Mouse (Mus musculus): ENCODE results near the gene Enox1. TPM values are rescaled to one million over a fixed set of nuclear protein-coding genes. Genes with fewer than 3 reads are reported as not detected.

Enox1 gene
- polyA plus RNA-seq, 1 experiment, result not detected

DNA sequence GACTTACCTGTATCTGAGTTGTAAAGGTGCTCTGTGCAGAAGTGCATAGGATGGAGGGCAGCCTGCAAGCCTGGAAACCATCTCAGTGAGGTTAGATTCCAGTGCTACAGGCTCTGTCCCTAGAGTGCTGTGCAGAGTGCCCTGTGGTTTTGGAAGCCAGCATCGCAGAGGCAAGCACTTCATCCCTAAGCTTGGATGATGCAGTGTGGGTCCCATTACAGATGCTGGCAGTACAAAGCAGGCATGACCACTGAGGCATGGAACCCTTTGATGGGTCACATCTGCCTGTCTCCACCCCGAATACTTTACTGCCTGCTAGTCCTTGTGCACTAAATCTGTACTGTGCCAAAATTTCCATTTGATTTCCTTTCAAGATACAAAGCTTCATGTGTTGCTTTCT lies 33.6 kb downstream of the Enox1 start:
- no peaks in the 10 kb centered on the region for H3K4me1 ChIP-seq (ENCODE audit: control insufficient read depth, insufficient read depth, low read length)
- H3K4me3 ChIP-seq (ENCODE audit: insufficient read depth, low read length), result no peak overlapping the region
- TF ChIP-seq POLR2A (IDR thresholded peaks at IDR 0.05; ENCODE audit: borderline replicate concordance, low read depth, low read length) (no peak), CTCF (IDR thresholded peaks at IDR 0.05; ENCODE audit: low read depth, low read length) (no peak)
- no peak overlapping the region for H3K27ac ChIP-seq (ENCODE audit: insufficient read depth, low read depth, low read length)

DNA sequence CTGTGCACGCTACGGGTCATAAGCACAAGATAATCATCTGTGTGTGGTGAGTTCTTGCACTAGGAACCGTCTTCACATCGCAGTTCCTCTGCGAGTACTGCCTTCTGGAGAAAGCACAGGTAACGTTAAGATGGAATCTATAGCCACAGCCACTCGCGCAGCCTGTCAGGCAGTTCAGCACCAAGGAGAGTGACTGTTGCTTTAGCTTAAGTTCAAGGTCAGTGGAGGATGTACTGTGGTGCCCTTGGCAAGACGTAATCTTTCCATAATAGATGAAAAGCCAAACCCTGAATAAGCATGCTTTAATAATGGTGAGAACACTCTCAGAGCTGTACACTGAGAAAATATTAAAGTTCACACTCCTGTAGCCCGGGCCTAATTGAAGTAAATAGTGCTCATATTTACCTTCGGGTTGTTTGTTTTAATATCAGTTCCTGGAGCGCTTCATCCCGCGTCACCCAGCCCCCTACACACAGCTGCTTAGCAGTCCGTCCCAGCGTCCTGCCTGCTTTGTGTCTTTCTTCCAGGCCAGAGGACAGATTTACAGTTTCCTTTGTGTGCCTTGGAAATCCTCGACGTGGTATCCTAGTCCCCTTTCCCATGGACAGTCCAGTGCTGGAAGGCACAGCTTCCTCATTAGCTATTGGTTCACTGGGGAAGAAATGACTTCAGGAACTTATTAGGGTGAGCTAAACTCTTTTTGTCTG lies 38.9 kb downstream of the Enox1 start:
- Histone ChIP-seq H3K27ac (ENCODE audit: insufficient read depth, low read depth, low read length) (no peak overlapping the region), H3K4me1 (ENCODE audit: control insufficient read depth, insufficient read depth, low read length) (no peaks in the 10 kb centered on the region), H3K4me3 (ENCODE audit: insufficient read depth, low read length) (no peak overlapping the region)
- TF ChIP-seq POLR2A (IDR thresholded peaks at IDR 0.05; ENCODE audit: borderline replicate concordance, low read depth, low read length) (no peak), CTCF (IDR thresholded peaks at IDR 0.05; ENCODE audit: low read depth, low read length) (no peak)

- no peak overlapping the region for H3K27ac ChIP-seq (ENCODE audit: insufficient read depth, low read depth, low read length)
- H3K4me3 ChIP-seq (ENCODE audit: insufficient read depth, low read length), result no peak overlapping the region
- no peak for TF ChIP-seq CTCF (IDR thresholded peaks at IDR 0.05; ENCODE audit: low read depth, low read length)
- H3K4me1 ChIP-seq (ENCODE audit: control insufficient read depth, insufficient read depth, low read length), result no peaks in the 10 kb centered on the region
Measured at GRCm38 (mm10) chr14:77196246-77196645, 39.7 kb downstream of the Enox1 start.

DNA sequence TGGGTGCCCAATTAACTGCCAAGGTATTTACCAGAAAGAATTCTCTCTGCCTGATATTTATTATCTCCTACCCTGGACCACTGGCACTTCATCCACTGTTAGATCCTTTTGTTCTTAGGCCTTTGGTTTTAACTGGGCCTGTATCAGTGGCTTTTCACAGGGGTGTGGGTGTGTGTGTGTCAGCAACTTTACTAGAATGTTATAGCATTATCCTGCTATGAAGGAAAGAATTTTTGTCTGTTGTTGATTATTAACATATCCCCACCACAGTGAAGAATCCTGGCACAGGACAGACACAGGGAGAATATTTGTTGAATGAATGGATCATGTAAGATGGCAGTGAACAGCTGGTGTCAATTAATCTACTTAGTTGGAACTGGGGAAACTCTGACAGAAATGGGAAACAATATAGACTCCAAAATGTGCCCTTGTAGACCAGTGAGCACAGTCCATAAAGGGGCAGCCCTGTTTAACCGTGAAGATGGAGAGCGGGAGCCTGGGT lies 40.9 kb downstream of the Enox1 start:
- no peaks in the 10 kb centered on the region for H3K4me1 ChIP-seq (ENCODE audit: control insufficient read depth, insufficient read depth, low read length)

DNA sequence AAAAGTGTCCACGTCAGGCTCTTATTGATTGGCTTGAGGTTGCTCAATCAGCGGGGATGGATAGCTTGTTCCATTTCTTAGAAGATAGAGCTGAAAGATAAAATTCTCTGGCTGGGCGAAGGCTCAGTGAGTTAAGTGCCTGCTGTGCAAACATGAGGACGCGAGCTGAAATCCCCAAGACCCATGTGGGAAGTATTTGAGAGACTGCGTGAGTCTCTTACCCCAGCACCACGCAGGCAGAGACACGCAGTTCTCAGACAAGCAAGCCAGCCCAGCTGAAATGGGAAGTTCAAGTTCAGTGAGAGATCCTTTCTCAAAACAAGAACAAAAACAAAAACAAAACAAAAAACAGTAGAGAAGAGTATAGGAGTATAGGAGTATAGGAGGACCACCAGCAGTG lies 54.3 kb downstream of the Enox1 start:
- H3K27ac ChIP-seq (ENCODE audit: insufficient read depth, low read depth, low read length), result no peak overlapping the region
- H3K4me3 ChIP-seq (ENCODE audit: insufficient read depth, low read length), result no peak overlapping the region
- TF ChIP-seq POLR2A (IDR thresholded peaks at IDR 0.05; ENCODE audit: borderline replicate concordance, low read depth, low read length) (no peak), CTCF (IDR thresholded peaks at IDR 0.05; ENCODE audit: low read depth, low read length) (no peak)
- H3K4me1 ChIP-seq (ENCODE audit: control insufficient read depth, insufficient read depth, low read length), result no peaks in the 10 kb centered on the region

More for the DNA sequence above, 40.9 kb downstream of the Enox1 start:
- no peak for TF ChIP-seq POLR2A (IDR thresholded peaks at IDR 0.05; ENCODE audit: borderline replicate concordance, low read depth, low read length)
- TF ChIP-seq CTCF (IDR thresholded peaks at IDR 0.05; ENCODE audit: low read depth, low read length), result no peak
- Histone ChIP-seq H3K27ac (ENCODE audit: insufficient read depth, low read depth, low read length) (no peak overlapping the region), H3K4me3 (ENCODE audit: insufficient read depth, low read length) (no peak overlapping the region)

GRCm38 (mm10) chr14:77213210-77213609 lies 56.6 kb downstream of the Enox1 start:
- H3K27ac ChIP-seq (ENCODE audit: insufficient read depth, low read depth, low read length), result no peak overlapping the region
- no peaks in the 10 kb centered on the region for H3K4me1 ChIP-seq (ENCODE audit: control insufficient read depth, insufficient read depth, low read length)
- TF ChIP-seq CTCF (IDR thresholded peaks at IDR 0.05; ENCODE audit: low read depth, low read length) (no peak), POLR2A (IDR thresholded peaks at IDR 0.05; ENCODE audit: borderline replicate concordance, low read depth, low read length) (no peak)
- no peak overlapping the region for H3K4me3 ChIP-seq (ENCODE audit: insufficient read depth, low read length)

- no peak for TF ChIP-seq POLR2A (IDR thresholded peaks at IDR 0.05; ENCODE audit: borderline replicate concordance, low read depth, low read length)
- no peak for TF ChIP-seq CTCF (IDR thresholded peaks at IDR 0.05; ENCODE audit: low read depth, low read length)
- H3K27ac ChIP-seq (ENCODE audit: insufficient read depth, low read depth, low read length), result no peak overlapping the region
- H3K4me3 ChIP-seq (ENCODE audit: insufficient read depth, low read length), result no peak overlapping the region
- no peaks in the 10 kb centered on the region for H3K4me1 ChIP-seq (ENCODE audit: control insufficient read depth, insufficient read depth, low read length)
Measured at GRCm38 (mm10) chr14:77214848-77215247, 58.3 kb downstream of the Enox1 start.

DNA sequence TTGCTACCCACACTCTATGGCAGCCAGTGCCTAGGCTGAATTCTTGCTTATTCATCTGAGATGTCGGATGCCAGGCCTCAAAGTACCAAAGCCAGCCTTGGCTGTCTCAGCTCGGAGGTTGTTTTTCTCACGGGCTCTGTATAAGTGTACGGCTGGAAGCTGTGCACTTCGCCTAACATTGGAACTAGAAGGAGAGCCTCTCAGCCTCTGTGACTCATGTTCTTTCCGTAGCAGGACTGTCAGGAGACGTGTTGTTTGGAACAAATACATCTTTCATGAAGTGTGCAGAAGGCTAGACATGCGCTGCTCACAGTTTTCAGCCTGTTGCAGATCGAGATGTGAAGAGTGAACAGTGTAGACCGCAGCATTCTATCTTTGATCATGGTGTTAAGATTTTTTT lies 68.8 kb downstream of the Enox1 start:
- Histone ChIP-seq H3K4me1 (ENCODE audit: control insufficient read depth, insufficient read depth, low read length) (no peaks in the 10 kb centered on the region), H3K4me3 (ENCODE audit: insufficient read depth, low read length) (no peak overlapping the region), H3K27ac (ENCODE audit: insufficient read depth, low read depth, low read length) (no peak overlapping the region)
- TF ChIP-seq CTCF (IDR thresholded peaks at IDR 0.05; ENCODE audit: low read depth, low read length) (no peak), POLR2A (IDR thresholded peaks at IDR 0.05; ENCODE audit: borderline replicate concordance, low read depth, low read length) (no peak)

DNA sequence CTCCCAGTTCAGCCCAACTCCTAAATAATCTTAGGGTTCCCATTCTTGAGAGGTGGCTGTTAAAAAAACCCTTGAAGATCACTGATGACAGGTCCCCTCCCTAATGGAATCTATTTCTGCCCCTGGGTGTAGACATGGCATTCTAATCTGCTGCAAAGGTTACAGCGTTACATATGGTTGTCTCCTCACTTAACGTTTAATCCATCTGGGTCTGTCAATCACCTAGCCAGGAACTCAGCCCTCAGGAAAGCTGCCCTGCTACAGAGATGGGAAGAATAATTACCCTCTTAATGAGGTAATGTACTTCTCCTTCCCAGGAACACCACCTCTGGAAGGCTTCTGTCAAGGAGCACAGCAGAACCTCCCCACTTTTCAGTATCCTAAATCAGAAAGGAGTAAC lies 82.2 kb downstream of the Enox1 start:
- no peak for TF ChIP-seq CTCF (IDR thresholded peaks at IDR 0.05; ENCODE audit: low read depth, low read length)
- TF ChIP-seq POLR2A (IDR thresholded peaks at IDR 0.05; ENCODE audit: borderline replicate concordance, low read depth, low read length), result no peak
- Histone ChIP-seq H3K4me3 (ENCODE audit: insufficient read depth, low read length) (no peak overlapping the region), H3K27ac (ENCODE audit: insufficient read depth, low read depth, low read length) (no peak overlapping the region), H3K4me1 (ENCODE audit: control insufficient read depth, insufficient read depth, low read length) (peaks cover 2% of the 10 kb centered on the region; the same call in 1 of the 2 replicates)

- TF ChIP-seq CTCF (IDR thresholded peaks at IDR 0.05; ENCODE audit: low read depth, low read length) (no peak), POLR2A (IDR thresholded peaks at IDR 0.05; ENCODE audit: borderline replicate concordance, low read depth, low read length) (no peak)
- Histone ChIP-seq H3K4me3 (ENCODE audit: insufficient read depth, low read length) (no peak overlapping the region), H3K27ac (ENCODE audit: insufficient read depth, low read depth, low read length) (no peak overlapping the region), H3K4me1 (ENCODE audit: control insufficient read depth, insufficient read depth, low read length) (peaks cover 2% of the 10 kb centered on the region; the same call in 1 of the 2 replicates)
Measured at GRCm38 (mm10) chr14:77239360-77239759, 82.8 kb downstream of the Enox1 start.
